Comparison of ENCODE assay signal across 15 mouse cellular contexts in genomic region chr4:143214221-143214797, GRCm38 (mm10).
"Had no signal": no experiment of that assay in that cellular context is flagged by ENCODE, and none has a peak within 500 bp of the region (broad histone marks: within the 10 kb centered on the region; RNA-seq: fewer than 3 reads in every experiment).

No protein-coding gene starts in this region.

- H3K36me3 ChIP-seq: limb, embryonic 13.5 days; midbrain, embryonic 15.5 days; neural tube, embryonic 13.5 days had no signal

- H3K27me3 ChIP-seq: limb, embryonic 13.5 days; midbrain, embryonic 15.5 days; neural tube, embryonic 13.5 days had no signal

- H3K4me3 ChIP-seq: layer of hippocampus, adult 2 months; limb, embryonic 13.5 days; megakaryocyte, embryonic 14.5 days; midbrain, embryonic 15.5 days; neural tube, embryonic 13.5 days had no signal

- DNase-seq: kidney, postnatal 10 days; kidney, postnatal 4 days; left cerebral cortex, postnatal 4 days; lung, adult 18-20 months; lung, postnatal 36 days; right cerebral cortex, adult 18-20 months; right cerebral cortex, postnatal 4 days; spleen, adult 18-20 months; thymus, adult 18-20 months; thymus, postnatal 36 days had no signal

- ATAC-seq: midbrain, embryonic 15.5 days had no signal
